Mouse (Mus musculus): ENCODE results near the gene Uncx.

- TF ChIP-seq CTCF (IDR thresholded peaks at IDR 0.05; ENCODE audit: insufficient read depth, low read length) (no peak), POLR2A (IDR thresholded peaks at IDR 0.05; ENCODE audit: borderline replicate concordance, extremely low read depth, low read depth, low read length) (no peak)
Measured at GRCm38 (mm10) chr5:139544271-139545135, 1.2 kb downstream of the Uncx start.
